Mouse (Mus musculus) olfactory bulb, adult 2 months (tissue): Measurements from ENCODE around the gene Casz1.

Source experiments
- CTCF ChIP-seq: fragments of 200-500 bp; IDR thresholded peaks from 2 replicates; pipeline ENCODE4 v1.5.1; 2012; ENCODE audit warnings: low read depth, mild to moderate bottlenecking, low read length, moderate library complexity; ENCODE audit not compliant: insufficient read depth
- POLR2A ChIP-seq: fragments of 200-500 bp; IDR thresholded peaks from 2 replicates; pipeline ENCODE4 v1.6.1; 2012; ENCODE audit warnings: mild to moderate bottlenecking, low read depth, low read length, moderate library complexity; ENCODE audit not compliant: insufficient read depth

DNA sequence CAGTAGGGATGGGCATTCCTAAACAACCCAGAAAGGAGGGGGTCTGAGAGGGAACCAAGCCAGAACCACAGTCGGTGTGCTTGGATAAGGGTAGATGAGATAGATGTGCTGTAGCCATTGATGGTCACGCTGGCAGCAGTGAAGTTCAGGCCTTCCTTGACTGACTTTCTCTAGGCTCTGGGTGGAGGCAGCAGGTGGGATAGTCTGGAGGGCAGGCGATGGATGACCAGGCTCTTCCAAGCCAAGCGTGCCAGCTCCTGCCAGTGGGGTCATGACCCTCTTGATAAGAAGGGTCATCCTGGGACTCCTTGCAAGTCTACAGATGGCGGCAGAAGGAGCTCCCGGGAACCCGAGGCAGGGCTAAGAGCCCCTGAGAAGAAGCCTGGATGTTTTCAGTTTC is 107.9 kb downstream of the Casz1 start:
- TF ChIP-seq CTCF (no peak), POLR2A (no peak)
